In the genomic region with DNA sequence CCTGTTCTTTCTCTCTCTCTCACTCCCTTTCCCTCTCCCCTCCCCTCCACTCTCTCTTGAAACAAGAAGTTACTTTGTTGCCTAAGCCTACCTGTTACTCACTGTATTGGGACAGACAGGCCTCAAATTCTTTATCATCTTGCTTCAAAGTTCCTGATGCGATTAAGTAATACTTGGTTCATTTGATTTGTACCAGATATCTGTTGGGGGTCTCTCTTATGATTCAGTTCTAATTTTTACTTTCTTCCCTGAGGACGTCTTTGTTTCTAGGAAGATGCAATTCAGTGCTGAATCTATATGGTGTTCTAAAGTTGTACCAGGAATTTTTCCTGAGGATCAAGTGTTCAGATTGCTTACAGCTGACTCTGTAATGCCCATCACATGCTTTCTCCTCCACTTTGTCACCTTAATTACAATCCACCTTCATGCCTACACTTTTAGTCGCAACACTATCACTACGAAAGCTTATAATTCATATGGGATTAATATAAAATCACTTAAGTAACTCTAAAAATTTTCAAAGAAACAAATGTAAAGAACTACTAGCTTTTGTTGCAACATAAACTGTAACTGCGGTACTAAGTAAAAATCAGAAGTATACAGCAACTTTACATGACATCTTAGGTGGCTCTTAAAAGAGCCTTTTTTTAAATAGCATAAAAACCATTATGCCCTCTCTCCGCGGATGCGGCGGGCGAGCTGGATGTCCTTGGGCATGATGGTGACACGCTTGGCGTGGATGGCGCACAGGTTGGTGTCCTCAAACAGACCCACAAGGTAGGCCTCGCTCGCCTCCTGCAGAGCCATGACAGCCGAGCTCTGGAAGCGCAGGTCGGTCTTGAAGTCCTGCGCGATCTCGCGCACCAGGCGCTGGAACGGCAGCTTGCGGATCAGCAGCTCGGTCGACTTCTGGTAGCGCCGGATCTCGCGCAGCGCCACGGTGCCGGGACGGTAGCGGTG, we compare ENCODE assay signal across 9 mouse cellular contexts. TPM values are rescaled to one million over a fixed set of nuclear protein-coding genes. Genes with fewer than 3 reads are reported as not detected.
DNase-seq lines count a peak whose midpoint lies in the region; ATAC-seq lines count a peak whose summit lies in the region.
"Had no signal": no experiment of that assay in that cellular context is flagged by ENCODE, and none has a peak within 500 bp of the region (broad histone marks: within the 10 kb centered on the region; RNA-seq: fewer than 3 reads in every experiment).

No protein-coding gene starts in this region.

- intact Hi-C loops in gastrocnemius, postnatal 36 days (cut with DNase I) = loop anchor here (5.0 kb wide), 1 partner anchor 162 kb away; the partner anchor contains the start of gene Hist1h4d

- H3K27me3 ChIP-seq in heart, embryonic 12.5 days (replicated peaks) = no peaks in the 10 kb centered on the region
- no peaks in the 10 kb centered on the region for H3K27me3 ChIP-seq in hindbrain, embryonic 10.5 days (ENCODE audit: insufficient read depth, poor library complexity, severe bottlenecking)
- H3K27me3 ChIP-seq in midbrain, embryonic 10.5 days (ENCODE audit: low read depth, poor library complexity, severe bottlenecking) = no peaks in the 10 kb centered on the region
- H3K27me3 ChIP-seq: Patski had no signal

- peaks cover 16% of the 10 kb centered on the region for H3K4me1 ChIP-seq in heart, embryonic 12.5 days (replicated peaks)
- peaks cover 37% of the 10 kb centered on the region for H3K4me1 ChIP-seq in hindbrain, embryonic 10.5 days (replicated peaks)
- peaks cover 49% of the 10 kb centered on the region for H3K4me1 ChIP-seq in midbrain, embryonic 10.5 days

- no peaks in the 10 kb centered on the region for H3K9me3 ChIP-seq in heart, embryonic 12.5 days (replicated peaks)
- H3K9me3 ChIP-seq in hindbrain, embryonic 10.5 days = no peaks in the 10 kb centered on the region
- H3K9me3 ChIP-seq in midbrain, embryonic 10.5 days (replicated peaks) = no peaks in the 10 kb centered on the region

- DNase-seq in heart, adult 8-10 months (ENCODE audit: low spot score) = no peak
- DNase-seq in R1 (ENCODE audit: low read depth, low spot score) = peak; percentile 76
- DNase-seq in hindbrain, embryonic 10.5 days (ENCODE audit: low spot score) = no peak
- no peak for DNase-seq in midbrain, embryonic 10.5 days (ENCODE audit: low spot score)
- DNase-seq in adrenal gland, adult 8-10 months = no peak
- DNase-seq in gastrocnemius, postnatal 36 days = no peak
- no peak for DNase-seq in right cerebral cortex, postnatal 10 days (ENCODE audit: low spot score in 2 of 2)

- 3% methylated on average over 18 of the region's 36 CpGs for WGBS in heart, embryonic 12.5 days
- 1% methylated on average over 24 of the region's 36 CpGs for WGBS in hindbrain, embryonic 10.5 days
- WGBS in midbrain, embryonic 10.5 days = 3% methylated on average over 16 of the region's 36 CpGs

- H3K36me3 ChIP-seq in heart, embryonic 12.5 days = no peaks in the 10 kb centered on the region
- no peaks in the 10 kb centered on the region for H3K36me3 ChIP-seq in hindbrain, embryonic 10.5 days
- no peaks in the 10 kb centered on the region for H3K36me3 ChIP-seq in midbrain, embryonic 10.5 days

- peak overlapping the region; percentile 73; the same call in 1 of the 2 replicates for H3K27ac ChIP-seq in heart, embryonic 12.5 days (ENCODE audit: poor library complexity, severe bottlenecking)
- peak overlapping the region; percentile 97 for H3K27ac ChIP-seq in hindbrain, embryonic 10.5 days
- peak overlapping the region; percentile 97 for H3K27ac ChIP-seq in midbrain, embryonic 10.5 days (replicated peaks)

- H3K9ac ChIP-seq in heart, embryonic 12.5 days = peak overlapping the region; percentile 70

- no peak for ATAC-seq in heart, embryonic 12.5 days (ENCODE audit: insufficient number of reproducible peaks, low FRiP score)
- ATAC-seq: Patski had no signal

- peak overlapping the region; percentile 52 for H3K4me3 ChIP-seq in heart, embryonic 12.5 days
- peak overlapping the region; percentile 59 for H3K4me3 ChIP-seq in hindbrain, embryonic 10.5 days
- H3K4me3 ChIP-seq in midbrain, embryonic 10.5 days = peak overlapping the region; percentile 59

- peak overlapping the region; percentile 69 for H3K4me2 ChIP-seq in heart, embryonic 12.5 days

RNA-seq across cellular contexts. Expression of gene Hist1h3c, which starts 0.7 kb away (rescaled TPM):
- 3.0 and 5.1 TPM in 2 replicates for polyA plus RNA-seq in heart, embryonic 12.5 days (2016; fragmentation: Nextera tagmentation; extraction: Ambion mirVana)
- 1 to 10 TPM in 2 of 4 experiments, under 1 TPM in 1, not detected in 1; 0.82 to 5.6 (median 2.3) TPM for total RNA-seq in heart, adult 8-10 months (2022)
- 6.9 and 8.6 TPM in 2 replicates for polyA plus RNA-seq in hindbrain, embryonic 10.5 days (2016; fragmentation: Nextera tagmentation; extraction: Ambion mirVana)
- polyA plus RNA-seq in midbrain, embryonic 10.5 days (2016; fragmentation: Nextera tagmentation; extraction: Ambion mirVana) = 7.3 and 9.5 TPM in 2 replicates
- 10 to 100 TPM in 1 of 4 experiments, 1 to 10 TPM in 3; 4.3 to 10.9 (median 7.4) TPM for total RNA-seq in adrenal gland, adult 8-10 months (2022)
- total RNA-seq in gastrocnemius, postnatal 36 days (2021) = 1 to 10 TPM; 4.5 to 4.6 TPM

RNA-seq across cellular contexts. Expression of gene Hist1h2bb, which starts 1.8 kb away (rescaled TPM):
- polyA plus RNA-seq in heart, embryonic 12.5 days (2016; fragmentation: Nextera tagmentation; extraction: Ambion mirVana) = 0.88 and 1.4 TPM in 2 replicates
- total RNA-seq in heart, adult 8-10 months (2022) = 1 to 10 TPM; 2.6 to 6.9 (median 4.0) TPM
- 1.8 and 2.4 TPM in 2 replicates for polyA plus RNA-seq in hindbrain, embryonic 10.5 days (2016; fragmentation: Nextera tagmentation; extraction: Ambion mirVana)
- polyA plus RNA-seq in midbrain, embryonic 10.5 days (2016; fragmentation: Nextera tagmentation; extraction: Ambion mirVana) = 2.3 and 2.4 TPM in 2 replicates
- total RNA-seq in adrenal gland, adult 8-10 months (2022) = 10 to 100 TPM; 14.8 to 24.3 (median 20.0) TPM
- total RNA-seq in gastrocnemius, postnatal 36 days (2021) = 1 to 10 TPM; 5.1 to 7.0 TPM

RNA-seq across cellular contexts. Expression of gene Hist1h1c, which starts 6.1 kb away (rescaled TPM):
- polyA plus RNA-seq in heart, embryonic 12.5 days (2016; fragmentation: Nextera tagmentation; extraction: Ambion mirVana) = 36.5 and 41.9 TPM in 2 replicates
- total RNA-seq in heart, adult 8-10 months (2022) = 100 to 1,000 TPM; 145 to 209 (median 187) TPM
- polyA plus RNA-seq in hindbrain, embryonic 10.5 days (2016; fragmentation: Nextera tagmentation; extraction: Ambion mirVana) = 10.6 and 12.6 TPM in 2 replicates
- 8.8 and 9.5 TPM in 2 replicates for polyA plus RNA-seq in midbrain, embryonic 10.5 days (2016; fragmentation: Nextera tagmentation; extraction: Ambion mirVana)
- total RNA-seq in adrenal gland, adult 8-10 months (2022) = 100 to 1,000 TPM; 212 to 290 (median 255) TPM
- 100 to 1,000 TPM; 188 to 225 TPM for total RNA-seq in gastrocnemius, postnatal 36 days (2021)

RNA-seq across cellular contexts. Expression of gene Hist1h2ab, which starts 6.2 kb away (rescaled TPM):
- 16.7 and 20.9 TPM in 2 replicates for polyA plus RNA-seq in heart, embryonic 12.5 days (2016; fragmentation: Nextera tagmentation; extraction: Ambion mirVana)
- 1 to 10 TPM in 3 of 4 experiments, not detected in 1; 2.4 to 8.4 (median 4.0) TPM for total RNA-seq in heart, adult 8-10 months (2022)
- 45.2 and 49.3 TPM in 2 replicates for polyA plus RNA-seq in hindbrain, embryonic 10.5 days (2016; fragmentation: Nextera tagmentation; extraction: Ambion mirVana)
- 44.4 and 45.3 TPM in 2 replicates for polyA plus RNA-seq in midbrain, embryonic 10.5 days (2016; fragmentation: Nextera tagmentation; extraction: Ambion mirVana)
- 10 to 100 TPM; 24.0 to 37.5 (median 29.3) TPM for total RNA-seq in adrenal gland, adult 8-10 months (2022)
- total RNA-seq in gastrocnemius, postnatal 36 days (2021) = 10 to 100 TPM in 1 of 2 experiments, 1 to 10 TPM in 1; 9.4 to 10.3 TPM

RNA-seq across cellular contexts. Expression of gene Hist1h3b, which starts 7.4 kb away (rescaled TPM):
- 3.4 and 3.5 TPM in 2 replicates for polyA plus RNA-seq in heart, embryonic 12.5 days (2016; fragmentation: Nextera tagmentation; extraction: Ambion mirVana)
- 10 to 100 TPM in 1 of 4 experiments, 1 to 10 TPM in 3; 2.4 to 16.9 (median 4.5) TPM for total RNA-seq in heart, adult 8-10 months (2022)
- polyA plus RNA-seq in hindbrain, embryonic 10.5 days (2016; fragmentation: Nextera tagmentation; extraction: Ambion mirVana) = 5.5 and 8.8 TPM in 2 replicates
- 8.1 and 11.3 TPM in 2 replicates for polyA plus RNA-seq in midbrain, embryonic 10.5 days (2016; fragmentation: Nextera tagmentation; extraction: Ambion mirVana)
- total RNA-seq in adrenal gland, adult 8-10 months (2022) = 10 to 100 TPM; 18.1 to 29.8 (median 26.6) TPM
- 10 to 100 TPM; 14.2 to 14.3 TPM for total RNA-seq in gastrocnemius, postnatal 36 days (2021)
